Mouse (Mus musculus): ENCODE measurements around the gene Zdhhc18. TPM values are rescaled to one million over a fixed set of nuclear protein-coding genes. Genes with fewer than 3 reads are reported as not detected.
A peak's percentile ranks its signal among the peaks of the same experiment; 100 is the strongest.

Zdhhc18 gene
- polyA plus RNA-seq, 2 experiments = 4.0 to 38.0 TPM

GRCm38 (mm10) chr4:133686512-133686911, 36.6 kb upstream of the Zdhhc18 start:
- Histone ChIP-seq H3K4me2 (replicated peaks; ENCODE audit: low read depth, low read length, severe bottlenecking) (no peak overlapping the region), H3K27ac (replicated peaks; ENCODE audit: low read depth, low read length) (no peak overlapping the region), H3K36me3 (ENCODE audit: control insufficient read depth, insufficient read depth, low read length) (peaks cover 97% of the 10 kb centered on the region), H3K27me3 (ENCODE audit: control insufficient read depth, insufficient read depth, low read length) (no peaks in the 10 kb centered on the region), H3K4me3 (replicated peaks; ENCODE audit: low read length) (no peak overlapping the region), H3K9me3 (ENCODE audit: control insufficient read depth, low read length) (no peaks in the 10 kb centered on the region), H3K4me1 (ENCODE audit: control insufficient read depth, insufficient read depth, low read length) (peaks cover 8% of the 10 kb centered on the region), H3K9ac (ENCODE audit: low read depth, low read length, severe bottlenecking) (no peak overlapping the region)
- ATAC-seq (ENCODE audit: low FRiP score, low read depth) (no peak), DNase-seq (ENCODE audit: low spot score) (no peak)
- TF ChIP-seq POLR2A (IDR thresholded peaks at IDR 0.05; ENCODE audit: borderline replicate concordance, extremely low read depth, insufficient read depth, insufficient read length) = no peak
- WGBS = 88% methylated on average over 11 of the region's 11 CpGs

DNA sequence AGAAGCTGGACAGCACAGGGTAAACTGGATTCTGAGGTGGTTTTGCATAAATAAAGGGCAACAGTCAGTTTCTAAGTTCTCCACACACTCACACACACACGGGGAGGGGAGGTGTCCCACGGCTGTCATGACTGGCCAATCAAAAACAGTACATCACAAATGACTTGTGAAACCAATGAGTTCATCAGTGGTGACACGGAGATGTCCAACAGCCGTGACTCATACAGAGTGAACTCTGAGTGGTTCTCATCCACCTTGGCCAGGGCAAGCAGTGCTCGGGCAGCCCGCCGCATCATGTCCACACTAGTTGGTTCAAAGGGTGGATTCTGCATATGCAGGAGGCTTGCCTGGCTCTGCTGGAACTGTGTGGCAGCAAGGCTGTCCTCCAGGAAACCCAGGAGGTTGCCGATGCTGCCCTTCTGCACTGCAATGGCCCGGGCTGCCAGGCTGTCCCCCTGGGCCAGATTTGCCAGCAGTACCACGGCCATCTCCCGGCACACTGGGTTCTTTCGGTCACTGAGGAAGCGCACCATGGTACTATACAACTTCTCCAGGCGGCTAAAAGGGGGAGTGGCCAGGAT, 30.3 kb upstream of the Zdhhc18 start:
- peaks cover 9% of the 10 kb centered on the region for H3K4me1 ChIP-seq (ENCODE audit: control insufficient read depth, insufficient read depth, low read length)
- no peak for TF ChIP-seq POLR2A (IDR thresholded peaks at IDR 0.05; ENCODE audit: borderline replicate concordance, extremely low read depth, insufficient read depth, insufficient read length)
- H3K27me3 ChIP-seq (ENCODE audit: control insufficient read depth, insufficient read depth, low read length) = no peaks in the 10 kb centered on the region
- no peak overlapping the region for H3K27ac ChIP-seq (replicated peaks; ENCODE audit: low read depth, low read length)
- 85% methylated on average over 14 of the region's 14 CpGs for WGBS
- peaks cover 63% of the 10 kb centered on the region for H3K36me3 ChIP-seq (ENCODE audit: control insufficient read depth, insufficient read depth, low read length)
- no peaks in the 10 kb centered on the region for H3K9me3 ChIP-seq (ENCODE audit: control insufficient read depth, low read length)
- H3K4me3 ChIP-seq (replicated peaks; ENCODE audit: low read length) = no peak overlapping the region
- ATAC-seq (ENCODE audit: low FRiP score, low read depth) = no peak
- no peak overlapping the region for H3K9ac ChIP-seq (ENCODE audit: low read depth, low read length, severe bottlenecking)
- DNase-seq (ENCODE audit: low spot score) = no peak
- H3K4me2 ChIP-seq (replicated peaks; ENCODE audit: low read depth, low read length, severe bottlenecking) = no peak overlapping the region

- TF ChIP-seq POLR2A (IDR thresholded peaks at IDR 0.05; ENCODE audit: borderline replicate concordance, extremely low read depth, insufficient read depth, insufficient read length) = no peak
- no peak overlapping the region for H3K27ac ChIP-seq (replicated peaks; ENCODE audit: low read depth, low read length)
Observed at GRCm38 (mm10) chr4:133679629-133680028, 29.7 kb upstream of the Zdhhc18 start.

GRCm38 (mm10) chr4:133677266-133677665, 27.3 kb upstream of the Zdhhc18 start:
- no peak for TF ChIP-seq POLR2A (IDR thresholded peaks at IDR 0.05; ENCODE audit: borderline replicate concordance, extremely low read depth, insufficient read depth, insufficient read length)
- Histone ChIP-seq H3K4me3 (replicated peaks; ENCODE audit: low read length) (no peak overlapping the region), H3K27ac (replicated peaks; ENCODE audit: low read depth, low read length) (no peak overlapping the region), H3K36me3 (ENCODE audit: control insufficient read depth, insufficient read depth, low read length) (peaks cover 33% of the 10 kb centered on the region), H3K4me2 (replicated peaks; ENCODE audit: low read depth, low read length, severe bottlenecking) (no peak overlapping the region), H3K4me1 (ENCODE audit: control insufficient read depth, insufficient read depth, low read length) (peaks cover 20% of the 10 kb centered on the region), H3K9ac (ENCODE audit: low read depth, low read length, severe bottlenecking) (no peak overlapping the region), H3K9me3 (ENCODE audit: control insufficient read depth, low read length) (no peaks in the 10 kb centered on the region), H3K27me3 (ENCODE audit: control insufficient read depth, insufficient read depth, low read length) (no peaks in the 10 kb centered on the region)
- no peak for ATAC-seq (ENCODE audit: low FRiP score, low read depth)
- no peak for DNase-seq (ENCODE audit: low spot score)
- WGBS = 83% methylated on average over 7 of the region's 7 CpGs

More at GRCm38 (mm10) chr4:133679629-133680028, 29.7 kb upstream of the Zdhhc18 start:
- peaks cover 56% of the 10 kb centered on the region for H3K36me3 ChIP-seq (ENCODE audit: control insufficient read depth, insufficient read depth, low read length)
- H3K9ac ChIP-seq (ENCODE audit: low read depth, low read length, severe bottlenecking) = no peak overlapping the region
- ATAC-seq (ENCODE audit: low FRiP score, low read depth) = no peak
- no peak overlapping the region for H3K4me3 ChIP-seq (replicated peaks; ENCODE audit: low read length)
- WGBS = 85% methylated on average over 7 of the region's 7 CpGs
- H3K4me1 ChIP-seq (ENCODE audit: control insufficient read depth, insufficient read depth, low read length) = peaks cover 10% of the 10 kb centered on the region
- H3K27me3 ChIP-seq (ENCODE audit: control insufficient read depth, insufficient read depth, low read length) = no peaks in the 10 kb centered on the region
- H3K9me3 ChIP-seq (ENCODE audit: control insufficient read depth, low read length) = no peaks in the 10 kb centered on the region
- no peak for DNase-seq (ENCODE audit: low spot score)
- H3K4me2 ChIP-seq (replicated peaks; ENCODE audit: low read depth, low read length, severe bottlenecking) = no peak overlapping the region

GRCm38 (mm10) chr4:133676189-133676588, 26.2 kb upstream of the Zdhhc18 start:
- DNase-seq (ENCODE audit: low spot score) (no peak), ATAC-seq (ENCODE audit: low FRiP score, low read depth) (no peak)
- no peak overlapping the region for H3K4me3 ChIP-seq (replicated peaks; ENCODE audit: low read length)
- H3K9ac ChIP-seq (ENCODE audit: low read depth, low read length, severe bottlenecking) = no peak overlapping the region
- peaks cover 23% of the 10 kb centered on the region for H3K36me3 ChIP-seq (ENCODE audit: control insufficient read depth, insufficient read depth, low read length)
- H3K9me3 ChIP-seq (ENCODE audit: control insufficient read depth, low read length) = no peaks in the 10 kb centered on the region
- no peak overlapping the region for H3K4me2 ChIP-seq (replicated peaks; ENCODE audit: low read depth, low read length, severe bottlenecking)
- peaks cover 20% of the 10 kb centered on the region for H3K4me1 ChIP-seq (ENCODE audit: control insufficient read depth, insufficient read depth, low read length)
- WGBS = 37% methylated on average over 3 of the region's 3 CpGs
- H3K27ac ChIP-seq (replicated peaks; ENCODE audit: low read depth, low read length) = peak overlapping the region; percentile 49; the same call in 1 of the 2 replicates
- H3K27me3 ChIP-seq (ENCODE audit: control insufficient read depth, insufficient read depth, low read length) = no peaks in the 10 kb centered on the region
- no peak for TF ChIP-seq POLR2A (IDR thresholded peaks at IDR 0.05; ENCODE audit: borderline replicate concordance, extremely low read depth, insufficient read depth, insufficient read length)
